Mouse (Mus musculus): ENCODE measurements around the gene Plb1. TPM values are rescaled to one million over a fixed set of nuclear protein-coding genes. Genes with fewer than 3 reads are reported as not detected.

Gene Plb1
- polyA plus RNA-seq, 1 experiment from 2014 or later, result 2.4 TPM

DNA sequence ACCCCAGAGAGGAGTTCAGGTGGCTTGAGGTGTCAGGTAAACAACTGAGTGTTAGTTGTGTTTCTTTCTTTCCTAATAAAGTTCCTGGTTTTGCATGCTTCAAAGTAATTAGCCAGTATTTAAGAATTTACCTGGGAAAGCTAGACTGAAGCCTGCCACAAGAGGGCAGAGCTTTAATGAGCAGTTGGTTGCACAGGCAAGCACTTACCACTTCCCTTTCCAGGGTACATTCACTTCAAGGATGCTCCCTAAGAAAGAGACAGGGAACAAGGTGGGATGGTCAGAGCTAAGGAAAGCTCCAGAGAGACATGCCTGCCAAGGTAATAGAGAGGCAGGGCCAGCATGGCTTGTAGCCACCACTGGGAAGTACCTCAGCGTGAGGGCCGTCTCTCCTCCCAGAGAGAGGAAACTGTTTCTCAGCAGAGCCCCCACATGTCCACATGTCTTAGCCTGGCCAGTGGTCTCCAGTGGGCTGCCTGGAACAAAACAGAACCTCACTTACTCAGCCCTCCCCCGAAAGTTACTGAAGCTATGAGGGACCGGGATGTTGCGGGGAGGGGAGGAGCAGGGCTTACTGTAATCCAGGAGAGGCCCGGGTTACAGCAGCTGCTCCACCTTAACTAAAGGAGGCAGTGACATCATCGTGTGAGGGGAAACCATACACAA lies 89.8 kb downstream of the Plb1 start:
- Histone ChIP-seq H3K4me1 (ENCODE audit: control insufficient read depth, insufficient read depth, low read length) (no peaks in the 10 kb centered on the region), H3K27ac (replicated peaks; ENCODE audit: low read depth, low read length) (no peak overlapping the region), H3K4me3 (ENCODE audit: low read depth, low read length) (no peak overlapping the region), H3K9me3 (ENCODE audit: control insufficient read depth, low read length) (no peaks in the 10 kb centered on the region), H3K9ac (ENCODE audit: low read depth, low read length) (no peak overlapping the region), H3K4me2 (ENCODE audit: low read depth, low read length) (peak overlapping the region; percentile 7; the same call in 1 of the 2 replicates), H3K27me3 (replicated peaks; ENCODE audit: control insufficient read depth, insufficient read depth, low read length) (no peaks in the 10 kb centered on the region), H3K36me3 (ENCODE audit: control insufficient read depth, insufficient read depth, low read length) (no peaks in the 10 kb centered on the region)
- 31% methylated on average over 7 of the region's 7 CpGs for WGBS
- DNase-seq (ENCODE audit: low spot score), result peak; percentile 74
- ATAC-seq (ENCODE audit: low read depth), result peak; percentile 75

DNA sequence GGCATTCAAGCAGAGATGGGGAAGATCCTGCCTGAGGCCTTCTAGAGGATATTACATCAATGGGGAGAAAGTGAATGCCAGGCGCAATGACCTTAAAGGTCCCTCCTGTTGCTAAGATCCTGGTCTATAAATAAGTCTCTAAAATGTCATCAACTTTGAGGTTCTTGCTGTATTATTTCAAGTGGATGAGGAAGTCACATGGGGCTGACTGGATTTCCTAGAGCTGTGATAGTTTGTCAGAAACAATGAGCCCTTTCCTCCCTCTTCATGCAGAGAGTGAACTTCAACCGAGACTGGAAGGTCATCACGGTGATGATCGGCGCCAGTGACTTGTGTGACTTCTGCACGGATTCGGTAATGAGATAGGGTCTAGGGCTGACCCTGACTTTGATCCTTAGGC lies 95.6 kb downstream of the Plb1 start:
- H3K4me2 ChIP-seq (ENCODE audit: low read depth, low read length), result no peak overlapping the region
- WGBS, result 83% methylated on average over 7 of the region's 7 CpGs
- no peaks in the 10 kb centered on the region for H3K9me3 ChIP-seq (ENCODE audit: control insufficient read depth, low read length)
- DNase-seq (ENCODE audit: low spot score), result no peak
- H3K36me3 ChIP-seq (ENCODE audit: control insufficient read depth, insufficient read depth, low read length), result no peaks in the 10 kb centered on the region
- H3K4me3 ChIP-seq (ENCODE audit: low read depth, low read length), result no peak overlapping the region
- no peak for ATAC-seq (ENCODE audit: low read depth)
- H3K27me3 ChIP-seq (replicated peaks; ENCODE audit: control insufficient read depth, insufficient read depth, low read length), result no peaks in the 10 kb centered on the region
- no peaks in the 10 kb centered on the region for H3K4me1 ChIP-seq (ENCODE audit: control insufficient read depth, insufficient read depth, low read length)
- H3K27ac ChIP-seq (replicated peaks; ENCODE audit: low read depth, low read length), result no peak overlapping the region
- H3K9ac ChIP-seq (ENCODE audit: low read depth, low read length), result no peak overlapping the region

DNA sequence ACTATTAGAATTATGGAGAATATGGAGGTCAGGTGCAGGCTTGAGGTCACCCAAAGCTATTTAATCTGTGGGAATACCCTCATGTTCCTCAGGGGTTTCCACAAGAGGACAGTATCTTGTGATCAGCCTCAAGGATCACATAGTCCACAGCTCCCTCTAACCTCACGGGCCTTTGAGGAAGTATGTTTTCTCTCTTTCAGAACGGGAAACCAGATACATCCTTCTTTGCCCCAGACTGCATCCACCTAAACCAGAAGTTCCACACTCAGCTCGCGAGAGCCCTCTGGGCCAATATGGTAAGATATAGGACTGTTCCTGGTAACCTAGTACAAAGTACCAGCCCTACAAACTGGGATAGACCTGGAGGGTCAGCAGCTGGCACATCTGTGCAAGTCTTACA lies 100.1 kb downstream of the Plb1 start:
- DNase-seq (ENCODE audit: low spot score) (no peak), ATAC-seq (ENCODE audit: low read depth) (no peak)
- Histone ChIP-seq H3K36me3 (ENCODE audit: control insufficient read depth, insufficient read depth, low read length) (no peaks in the 10 kb centered on the region), H3K4me2 (ENCODE audit: low read depth, low read length) (no peak overlapping the region), H3K27me3 (replicated peaks; ENCODE audit: control insufficient read depth, insufficient read depth, low read length) (no peaks in the 10 kb centered on the region), H3K9me3 (ENCODE audit: control insufficient read depth, low read length) (no peaks in the 10 kb centered on the region), H3K27ac (replicated peaks; ENCODE audit: low read depth, low read length) (no peak overlapping the region), H3K4me3 (ENCODE audit: low read depth, low read length) (no peak overlapping the region), H3K9ac (ENCODE audit: low read depth, low read length) (no peak overlapping the region), H3K4me1 (ENCODE audit: control insufficient read depth, insufficient read depth, low read length) (peaks cover 22% of the 10 kb centered on the region)
- WGBS, result 80% methylated on average over 4 of the region's 4 CpGs

DNA sequence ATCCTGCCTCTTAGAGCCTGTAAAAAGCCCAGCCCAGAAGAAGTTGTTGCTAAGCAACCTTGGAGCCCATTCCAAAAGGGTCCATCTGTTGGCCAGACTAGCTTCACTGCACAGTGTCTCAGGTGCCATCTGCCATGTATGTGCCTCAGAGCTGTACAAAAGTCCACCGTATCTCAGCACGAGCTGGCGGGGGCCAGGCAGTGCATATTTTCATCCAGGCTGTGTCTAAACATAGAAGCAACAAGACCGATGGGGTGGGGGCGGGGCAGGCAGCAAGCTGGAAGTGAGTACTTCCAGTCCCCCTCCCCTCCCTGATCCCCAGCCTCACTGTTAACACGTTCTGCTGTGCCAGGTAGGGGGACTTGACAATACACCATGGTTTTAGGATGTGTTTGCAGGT lies 102.7 kb downstream of the Plb1 start:
- H3K4me3 ChIP-seq (ENCODE audit: low read depth, low read length), result no peak overlapping the region
- H3K36me3 ChIP-seq (ENCODE audit: control insufficient read depth, insufficient read depth, low read length), result no peaks in the 10 kb centered on the region
- H3K4me1 ChIP-seq (ENCODE audit: control insufficient read depth, insufficient read depth, low read length), result peaks cover 22% of the 10 kb centered on the region
- no peak overlapping the region for H3K9ac ChIP-seq (ENCODE audit: low read depth, low read length)
- 33% methylated on average over 6 of the region's 6 CpGs for WGBS
- H3K9me3 ChIP-seq (ENCODE audit: control insufficient read depth, low read length), result no peaks in the 10 kb centered on the region
- no peak overlapping the region for H3K4me2 ChIP-seq (ENCODE audit: low read depth, low read length)
- no peaks in the 10 kb centered on the region for H3K27me3 ChIP-seq (replicated peaks; ENCODE audit: control insufficient read depth, insufficient read depth, low read length)
- DNase-seq (ENCODE audit: low spot score), result peak; percentile 45
- H3K27ac ChIP-seq (replicated peaks; ENCODE audit: low read depth, low read length), result no peak overlapping the region
- peak; percentile 44 for ATAC-seq (ENCODE audit: low read depth)

DNA sequence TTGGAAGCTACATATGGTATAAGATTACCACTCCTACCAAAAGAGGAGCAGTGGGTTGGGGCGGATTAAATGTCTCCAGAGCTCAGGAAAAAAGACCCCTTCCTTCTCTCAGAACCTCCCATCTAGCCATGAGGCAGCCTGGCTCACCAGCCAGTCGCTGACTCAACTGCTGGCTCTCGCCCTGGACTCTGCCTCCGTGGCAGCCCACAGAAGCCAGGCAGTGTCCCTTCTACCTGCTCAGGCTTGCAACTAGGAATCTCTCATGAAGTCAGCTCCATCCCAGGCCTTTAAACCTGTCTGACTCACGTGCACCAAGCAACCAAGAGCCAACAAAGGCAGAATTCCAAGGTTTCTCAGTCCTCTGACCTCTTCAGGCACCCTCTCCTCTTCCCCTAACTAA lies 103.6 kb downstream of the Plb1 start:
- no peaks in the 10 kb centered on the region for H3K27me3 ChIP-seq (replicated peaks; ENCODE audit: control insufficient read depth, insufficient read depth, low read length)
- no peak overlapping the region for H3K27ac ChIP-seq (replicated peaks; ENCODE audit: low read depth, low read length)
- H3K4me1 ChIP-seq (ENCODE audit: control insufficient read depth, insufficient read depth, low read length), result peaks cover 22% of the 10 kb centered on the region
- ATAC-seq (ENCODE audit: low read depth), result peak; percentile 45; the same call in 1 of the 2 replicates
- H3K4me3 ChIP-seq (ENCODE audit: low read depth, low read length), result no peak overlapping the region
- no peak overlapping the region for H3K4me2 ChIP-seq (ENCODE audit: low read depth, low read length)
- DNase-seq (ENCODE audit: low spot score), result no peak
- no peaks in the 10 kb centered on the region for H3K36me3 ChIP-seq (ENCODE audit: control insufficient read depth, insufficient read depth, low read length)
- no peaks in the 10 kb centered on the region for H3K9me3 ChIP-seq (ENCODE audit: control insufficient read depth, low read length)
- H3K9ac ChIP-seq (ENCODE audit: low read depth, low read length), result no peak overlapping the region
- 37% methylated on average over 5 of the region's 5 CpGs for whole genome bisulfite sequencing

GRCm38 (mm10) chr5:32337336-32337735 lies 104.8 kb downstream of the Plb1 start:
- Histone ChIP-seq H3K4me3 (ENCODE audit: low read depth, low read length) (no peak overlapping the region), H3K27me3 (replicated peaks; ENCODE audit: control insufficient read depth, insufficient read depth, low read length) (no peaks in the 10 kb centered on the region), H3K36me3 (ENCODE audit: control insufficient read depth, insufficient read depth, low read length) (no peaks in the 10 kb centered on the region), H3K9ac (ENCODE audit: low read depth, low read length) (no peak overlapping the region), H3K4me2 (ENCODE audit: low read depth, low read length) (no peak overlapping the region), H3K4me1 (ENCODE audit: control insufficient read depth, insufficient read depth, low read length) (peaks cover 22% of the 10 kb centered on the region), H3K27ac (replicated peaks; ENCODE audit: low read depth, low read length) (no peak overlapping the region), H3K9me3 (ENCODE audit: control insufficient read depth, low read length) (no peaks in the 10 kb centered on the region)
- DNase-seq (ENCODE audit: low spot score) (no peak), ATAC-seq (ENCODE audit: low read depth) (no peak)
- 58% methylated on average over 1 of the region's 1 CpGs for WGBS

- ATAC-seq (ENCODE audit: low read depth), result no peak
- DNase-seq (ENCODE audit: low spot score), result no peak
Observed at GRCm38 (mm10) chr5:32338339-32338738, 105.8 kb downstream of the Plb1 start.

DNA sequence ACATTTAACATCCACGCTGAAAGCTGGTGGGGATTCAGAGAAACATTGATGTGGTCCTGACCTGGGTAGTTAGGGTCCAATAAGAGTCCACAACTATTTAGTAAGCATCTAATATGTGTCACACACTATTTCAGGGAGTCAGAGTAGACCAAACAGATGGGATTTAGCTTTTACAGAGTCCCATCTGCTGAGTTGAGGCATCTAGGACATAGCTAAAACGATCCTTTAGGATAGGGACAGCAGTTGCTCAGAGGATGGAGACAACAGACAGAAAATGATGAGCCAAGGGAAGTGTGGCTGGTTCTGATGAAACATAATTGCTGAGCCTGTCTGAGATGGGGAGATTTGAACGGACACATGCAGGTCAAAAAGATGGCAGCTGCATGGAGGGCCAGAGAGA lies 106.3 kb downstream of the Plb1 start:
- Histone ChIP-seq H3K27ac (replicated peaks; ENCODE audit: low read depth, low read length) (no peak overlapping the region), H3K9ac (ENCODE audit: low read depth, low read length) (no peak overlapping the region), H3K4me1 (ENCODE audit: control insufficient read depth, insufficient read depth, low read length) (peaks cover 21% of the 10 kb centered on the region), H3K4me3 (ENCODE audit: low read depth, low read length) (no peak overlapping the region), H3K9me3 (ENCODE audit: control insufficient read depth, low read length) (no peaks in the 10 kb centered on the region), H3K4me2 (ENCODE audit: low read depth, low read length) (no peak overlapping the region), H3K27me3 (replicated peaks; ENCODE audit: control insufficient read depth, insufficient read depth, low read length) (no peaks in the 10 kb centered on the region), H3K36me3 (ENCODE audit: control insufficient read depth, insufficient read depth, low read length) (no peaks in the 10 kb centered on the region)
- DNase-seq (ENCODE audit: low spot score) (no peak), ATAC-seq (ENCODE audit: low read depth) (no peak)
- 73% methylated on average over 3 of the region's 3 CpGs for WGBS

More at GRCm38 (mm10) chr5:32338339-32338738, 105.8 kb downstream of the Plb1 start:
- Histone ChIP-seq H3K4me3 (ENCODE audit: low read depth, low read length) (no peak overlapping the region), H3K4me1 (ENCODE audit: control insufficient read depth, insufficient read depth, low read length) (peaks cover 22% of the 10 kb centered on the region), H3K36me3 (ENCODE audit: control insufficient read depth, insufficient read depth, low read length) (no peaks in the 10 kb centered on the region), H3K27ac (replicated peaks; ENCODE audit: low read depth, low read length) (no peak overlapping the region), H3K27me3 (replicated peaks; ENCODE audit: control insufficient read depth, insufficient read depth, low read length) (no peaks in the 10 kb centered on the region), H3K9ac (ENCODE audit: low read depth, low read length) (no peak overlapping the region), H3K4me2 (ENCODE audit: low read depth, low read length) (no peak overlapping the region), H3K9me3 (ENCODE audit: control insufficient read depth, low read length) (no peaks in the 10 kb centered on the region)
- 53% methylated on average over 2 of the region's 2 CpGs for WGBS

- no peak overlapping the region for H3K27ac ChIP-seq (replicated peaks; ENCODE audit: low read depth, low read length)
- H3K36me3 ChIP-seq (ENCODE audit: control insufficient read depth, insufficient read depth, low read length), result no peaks in the 10 kb centered on the region
- no peaks in the 10 kb centered on the region for H3K27me3 ChIP-seq (replicated peaks; ENCODE audit: control insufficient read depth, insufficient read depth, low read length)
- ATAC-seq (ENCODE audit: low read depth) (no peak), DNase-seq (ENCODE audit: low spot score) (no peak)
- H3K4me2 ChIP-seq (ENCODE audit: low read depth, low read length), result no peak overlapping the region
- H3K9ac ChIP-seq (ENCODE audit: low read depth, low read length), result no peak overlapping the region
- no peak overlapping the region for H3K4me3 ChIP-seq (ENCODE audit: low read depth, low read length)
- 69% methylated on average over 1 of the region's 1 CpGs for WGBS
- no peaks in the 10 kb centered on the region for H3K9me3 ChIP-seq (ENCODE audit: control insufficient read depth, low read length)
- peaks cover 14% of the 10 kb centered on the region for H3K4me1 ChIP-seq (ENCODE audit: control insufficient read depth, insufficient read depth, low read length)
Observed at GRCm38 (mm10) chr5:32340246-32340645, 107.7 kb downstream of the Plb1 start.
